26 mouse cellular contexts compared by ENCODE assay signal in the genomic region with DNA sequence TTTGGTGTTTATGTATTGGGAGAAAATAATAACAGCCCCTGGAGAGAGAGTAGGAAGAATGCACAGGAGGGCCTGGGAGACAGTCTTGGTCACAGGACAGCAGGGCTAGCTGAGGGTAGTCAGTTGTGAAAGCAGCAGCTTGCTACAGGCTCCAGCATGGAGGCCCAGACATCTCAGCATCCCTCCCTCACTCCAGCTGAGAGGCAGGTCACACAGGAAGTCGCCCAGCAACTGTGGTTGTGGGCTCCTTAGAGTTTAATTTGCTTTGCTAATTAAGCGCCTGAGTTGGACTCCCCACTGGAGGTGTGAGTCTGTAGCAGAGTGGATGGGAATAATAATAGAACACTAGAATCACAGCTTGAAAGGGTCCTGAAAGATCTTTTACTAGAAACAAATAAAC.
DNase-seq lines count a peak whose midpoint lies in the region; ATAC-seq and TF ChIP-seq lines count a peak whose summit lies in the region.
"Had no signal": no experiment of that assay in that cellular context is flagged by ENCODE, and none has a peak within 500 bp of the region (broad histone marks: within the 10 kb centered on the region; RNA-seq: fewer than 3 reads in every experiment).

No protein-coding gene starts in this region.

- in situ Hi-C loops in CH12.LX (cut with MboI; ENCODE audit: low pct_ligation_motif_present, low pct_unique_long_range_greater_than_20kb, low sequenced_read_pairs): no loop called here

- no peaks in the 10 kb centered on the region for H3K4me1 ChIP-seq in CH12.LX (ENCODE audit: control insufficient read depth in 1 of 2, insufficient read depth in 2 of 2)
- H3K4me1 ChIP-seq in forebrain, embryonic 14.5 days (ENCODE audit: control insufficient read depth, insufficient read depth, low read length): no peaks in the 10 kb centered on the region
- H3K4me1 ChIP-seq: embryonic facial prominence, embryonic 12.5 days; hindbrain, embryonic 13.5 days; limb, embryonic 15.5 days; liver, embryonic 13.5 days; megakaryocyte, embryonic 14.5 days; neural tube, embryonic 13.5 days had no signal

- no peak for TF ChIP-seq POLR2A in CH12.LX (IDR thresholded peaks at IDR 0.05; ENCODE audit: low read depth, low read length)

- DNase-seq in heart, adult 11 months: peak; percentile 45
- no peak for DNase-seq in heart, adult 8-10 months (ENCODE audit: low spot score)
- DNase-seq in CH12.LX (ENCODE audit: extremely low read depth) (peak; percentile 2), ZHBTc4 (ENCODE audit: low read depth, low spot score) (peak; percentile 4)
- DNase-seq in forebrain, embryonic 14.5 days (ENCODE audit: low spot score): peak; percentile 44
- no peak for DNase-seq in heart, postnatal 14 days
- no peak for DNase-seq in urinary bladder, postnatal 4 days (ENCODE audit: low spot score in 2 of 2)
- DNase-seq: adrenal gland, adult 8-10 months; cerebellum, adult 11 months; cerebellum, adult 9-10 months; cerebellum, postnatal 36 days; kidney, postnatal 25 days; liver, embryonic 13.5 days; lung, adult 18-20 months; lung, postnatal 4 days; right cerebral cortex, postnatal 4 days; thymus, postnatal 4 days had no signal

- no peaks in the 10 kb centered on the region for H3K36me3 ChIP-seq in CH12.LX (replicated peaks in 1 of 2; ENCODE audit: control insufficient read depth in 1 of 2, insufficient read depth in 1 of 2, low read length in 1 of 2)
- H3K36me3 ChIP-seq in forebrain, embryonic 14.5 days (ENCODE audit: control insufficient read depth, insufficient read depth, low read length): no peaks in the 10 kb centered on the region
- H3K36me3 ChIP-seq: embryonic facial prominence, embryonic 12.5 days; hindbrain, embryonic 13.5 days; limb, embryonic 15.5 days; liver, embryonic 13.5 days; neural tube, embryonic 13.5 days had no signal

- no peak for TF ChIP-seq EP300 in CH12.LX (IDR thresholded peaks at IDR 0.05; ENCODE audit: low read length)

- no peaks in the 10 kb centered on the region for H3K27me3 ChIP-seq in CH12.LX (replicated peaks)
- no peaks in the 10 kb centered on the region; the same call in 1 of the 2 replicates for H3K27me3 ChIP-seq in forebrain, embryonic 14.5 days (replicated peaks; ENCODE audit: control insufficient read depth, insufficient read depth, low read length)
- H3K27me3 ChIP-seq: embryonic facial prominence, embryonic 12.5 days; hindbrain, embryonic 13.5 days; limb, embryonic 15.5 days; liver, embryonic 13.5 days; megakaryocyte, embryonic 14.5 days; neural tube, embryonic 13.5 days had no signal

- 10% methylated on average over 2 of the region's 2 CpGs for WGBS in forebrain, embryonic 14.5 days

- no peak overlapping the region for H3K4me3 ChIP-seq in CH12.LX (replicated peaks in 1 of 3; ENCODE audit: low read depth in 2 of 3, low read length in 2 of 3, poor library complexity in 1 of 3)
- no peak overlapping the region for H3K4me3 ChIP-seq in forebrain, embryonic 14.5 days (ENCODE audit: low read depth, low read length)
- H3K4me3 ChIP-seq: embryonic facial prominence, embryonic 12.5 days; hindbrain, embryonic 13.5 days; layer of hippocampus, adult 2 months; left cerebral cortex, adult 2 months; limb, embryonic 15.5 days; liver, embryonic 13.5 days; megakaryocyte, embryonic 14.5 days; neural tube, embryonic 13.5 days had no signal

- no peaks in the 10 kb centered on the region for H3K79me2 ChIP-seq in CH12.LX (replicated peaks; ENCODE audit: control insufficient read depth, extremely low read depth, insufficient read depth, poor library complexity, severe bottlenecking)

- TF ChIP-seq RAD21 in CH12.LX (IDR thresholded peaks at IDR 0.05; ENCODE audit: low read depth, low read length): no peak

- H3K4me2 ChIP-seq in CH12.LX (ENCODE audit: insufficient read depth, low read depth, poor library complexity, severe bottlenecking): no peak overlapping the region
- no peak overlapping the region for H3K4me2 ChIP-seq in forebrain, embryonic 14.5 days (ENCODE audit: low read length)
- H3K4me2 ChIP-seq: embryonic facial prominence, embryonic 12.5 days; hindbrain, embryonic 13.5 days; limb, embryonic 15.5 days; liver, embryonic 13.5 days; neural tube, embryonic 13.5 days had no signal

- no peak overlapping the region for H3K27ac ChIP-seq in CH12.LX (ENCODE audit: insufficient read depth, low read depth)
- H3K27ac ChIP-seq in forebrain, embryonic 14.5 days (ENCODE audit: low read depth, low read length): no peak overlapping the region
- H3K27ac ChIP-seq: embryonic facial prominence, embryonic 12.5 days; hindbrain, embryonic 13.5 days; layer of hippocampus, adult 2 months; left cerebral cortex, adult 2 months; limb, embryonic 15.5 days; liver, embryonic 13.5 days; neural tube, embryonic 13.5 days had no signal

- H3K9me3 ChIP-seq in CH12.LX (replicated peaks; ENCODE audit: low read length): peaks cover 11% of the 10 kb centered on the region
- H3K9me3 ChIP-seq in forebrain, embryonic 14.5 days (replicated peaks; ENCODE audit: control insufficient read depth, low read length): no peaks in the 10 kb centered on the region
- H3K9me3 ChIP-seq: embryonic facial prominence, embryonic 12.5 days; hindbrain, embryonic 13.5 days; limb, embryonic 15.5 days; liver, embryonic 13.5 days had no signal

- no peak overlapping the region for H3K9ac ChIP-seq in CH12.LX (ENCODE audit: insufficient read depth, low read depth)
- no peak overlapping the region for H3K9ac ChIP-seq in forebrain, embryonic 14.5 days (ENCODE audit: low read length)
- H3K9ac ChIP-seq: embryonic facial prominence, embryonic 12.5 days; hindbrain, embryonic 13.5 days; limb, embryonic 15.5 days; liver, embryonic 13.5 days; neural tube, embryonic 13.5 days had no signal

- no peak for TF ChIP-seq CTCF in CH12.LX (conservative IDR thresholded peaks at IDR 0.05 in 1 of 2, IDR thresholded peaks at IDR 0.05 in 1 of 2; ENCODE audit: low read depth in 2 of 2, low read length in 2 of 2)

- dilution Hi-C loops in CH12.LX (cut with MboI; ENCODE audit: extremely low pct_ligation_motif_present, extremely low pct_unique_long_range_greater_than_20kb, low sequenced_read_pairs): no loop called here

- ATAC-seq in forebrain, embryonic 14.5 days: peak; percentile 68; the same call in 1 of the 2 replicates
- ATAC-seq: intestine, postnatal 0 days; lung, postnatal 0 days had no signal

- intact Hi-C loops in heart, postnatal 14 days (cut with DNase I): no loop called here

TF ChIP-seq in CH12.LX, 34 proteins besides CTCF, POLR2A, EP300 and RAD21:
- TF ChIP-seq BHLHE40 (IDR thresholded peaks at IDR 0.05; ENCODE audit: low read depth, low read length) (no peak), TBP (conservative IDR thresholded peaks at IDR 0.05; ENCODE audit: low read depth, low read length) (no peak), GABPA (IDR thresholded peaks at IDR 0.05; ENCODE audit: insufficient replicate concordance, low read depth, low read length) (no peak), ETS1 (conservative IDR thresholded peaks at IDR 0.05; ENCODE audit: low read depth, low read length) (no peak), ZMIZ1 (IDR thresholded peaks at IDR 0.05; ENCODE audit: low read depth, low read length) (no peak), MAZ (IDR thresholded peaks at IDR 0.05; ENCODE audit: low read depth, low read length) (no peak), MAX (IDR thresholded peaks at IDR 0.05; ENCODE audit: low read length) (no peak), CHD2 (IDR thresholded peaks at IDR 0.05; ENCODE audit: low read length) (no peak), NELFE (IDR thresholded peaks at IDR 0.05; ENCODE audit: low read depth, low read length) (no peak), ZC3H11A (IDR thresholded peaks at IDR 0.05; ENCODE audit: low read depth, low read length) (no peak)
TF ChIP-seq in CH12.LX: peak in this region for 0.

Comparison
In these comparisons a context has a peak if more than half of its experiments do, and no peak if none do; other contexts are left out.
1. DNase-seq: peak in heart, adult 11 months (single experiment), CH12.LX (single experiment), ZHBTc4 (single experiment) and forebrain, embryonic 14.5 days (single experiment); none in heart, adult 8-10 months (single experiment), heart, postnatal 14 days (0 of 2) and urinary bladder, postnatal 4 days (0 of 2).